Mouse (Mus musculus) midbrain, postnatal 0 days (tissue): ENCODE measurements at regions not wholly inside any gene's neighbourhood (a gene's known extent, or its start where the extent isn't known, plus 50 kb on each side); places are given as distances from the start of the nearest gene placed in this dataset.

Source experiments
- ATAC-seq: fragments of 200-750 bp; cut with Nextera tagmentation; 2 replicates; pipeline ENCODE4 v1.8.0; 2017; ENCODE audit warnings: moderate number of reproducible peaks, mild to moderate bottlenecking, moderate TSS enrichment, moderate library complexity; ENCODE audit not compliant: low FRiP score
- DNase-seq: peaks from one replicate; pipeline ENCODE4 v3.0.0-alpha.2; 2015; ENCODE audit warnings: low spot score
- H3K27ac ChIP-seq: fragments of 300-500 bp; sonication (generic); 2 replicates; pipeline ENCODE4 v1.5.1; 2014; ENCODE audit warnings: low read depth, mild to moderate bottlenecking, low read length, mixed read lengths
- H3K27me3 ChIP-seq: fragments of 300-500 bp; sonication (generic); 2 replicates; pipeline ENCODE4 v1.6.1; 2014; ENCODE audit warnings: low read length, control low read depth, mixed read lengths; ENCODE audit not compliant: insufficient read depth
- H3K36me3 ChIP-seq: fragments of 300-500 bp; sonication (generic); 2 replicates; pipeline ENCODE4 v1.6.1; 2014; ENCODE audit warnings: low read length, control low read depth, mixed read lengths; ENCODE audit not compliant: insufficient read depth
- H3K4me1 ChIP-seq: fragments of 300-500 bp; sonication (generic); 2 replicates; pipeline ENCODE4 v1.6.1; 2014; ENCODE audit warnings: mild to moderate bottlenecking, control low read depth, antibody characterized with exemption, low read length, mixed read lengths; ENCODE audit not compliant: insufficient read depth
- H3K4me2 ChIP-seq: fragments of 300-500 bp; sonication (generic); 2 replicates; pipeline ENCODE4 v1.6.1; 2014; ENCODE audit warnings: low read depth, mild to moderate bottlenecking, low read length, mixed read lengths; ENCODE audit not compliant: poor library complexity, severe bottlenecking
- H3K4me3 ChIP-seq: fragments of 300-500 bp; sonication (generic); 2 replicates; pipeline ENCODE4 v1.5.1; 2014; ENCODE audit warnings: low read depth, mild to moderate bottlenecking, low read length, moderate library complexity
- H3K9ac ChIP-seq: fragments of 300-500 bp; sonication (generic); replicated peaks from 2 replicates; pipeline ENCODE4 v1.6.1; 2014; ENCODE audit warnings: mild to moderate bottlenecking, low read length, moderate library complexity, mixed read lengths; ENCODE audit not compliant: poor library complexity, severe bottlenecking
- H3K9me3 ChIP-seq: fragments of 300-500 bp; sonication (generic); 2 replicates; pipeline ENCODE4 v1.6.1; 2016; ENCODE audit warnings: low read length, control low read depth
- CTCF ChIP-seq: IDR thresholded peaks from 2 replicates; pipeline ENCODE4 v1.5.1; 2016; ENCODE audit warnings: antibody characterized with exemption, mild to moderate bottlenecking
- WGBS: fragments of 180-500 bp; shearing (Covaris S2); extraction: QIAGEN DNeasy Blood & Tissue Kit; methylation state at CpG from one replicate; pipeline ENCODE4 v1.1.7; 2014; 5-methylcytosine and 5-hydroxymethylcytosine counted together

GRCm38 (mm10) chr8:116275014-116275413 is 229.8 kb upstream of the Dynlrb2 start:
- Histone ChIP-seq H3K9ac (no peak overlapping the region), H3K9me3 (no peaks in the 10 kb centered on the region), H3K27ac (no peak overlapping the region), H3K27me3 (no peaks in the 10 kb centered on the region), H3K4me3 (no peak overlapping the region), H3K4me2 (no peak overlapping the region), H3K36me3 (no peaks in the 10 kb centered on the region), H3K4me1 (no peaks in the 10 kb centered on the region)
- ATAC-seq (no peak), DNase-seq (no peak)
- TF ChIP-seq CTCF = no peak
- WGBS = 96% methylated on average over 4 of the region's 4 CpGs

- WGBS = 89% methylated on average over 6 of the region's 6 CpGs
- H3K9me3 ChIP-seq = no peaks in the 10 kb centered on the region
- no peaks in the 10 kb centered on the region for H3K36me3 ChIP-seq
- no peaks in the 10 kb centered on the region for H3K4me1 ChIP-seq
- DNase-seq = no peak
- no peak for TF ChIP-seq CTCF
- no peak overlapping the region for H3K4me3 ChIP-seq
- H3K4me2 ChIP-seq = no peak overlapping the region
- no peaks in the 10 kb centered on the region for H3K27me3 ChIP-seq
- no peak for ATAC-seq
- no peak overlapping the region for H3K9ac ChIP-seq
- no peak overlapping the region for H3K27ac ChIP-seq
Observed at GRCm38 (mm10) chr8:116271238-116271637, 233.5 kb upstream of the Dynlrb2 start.

DNA sequence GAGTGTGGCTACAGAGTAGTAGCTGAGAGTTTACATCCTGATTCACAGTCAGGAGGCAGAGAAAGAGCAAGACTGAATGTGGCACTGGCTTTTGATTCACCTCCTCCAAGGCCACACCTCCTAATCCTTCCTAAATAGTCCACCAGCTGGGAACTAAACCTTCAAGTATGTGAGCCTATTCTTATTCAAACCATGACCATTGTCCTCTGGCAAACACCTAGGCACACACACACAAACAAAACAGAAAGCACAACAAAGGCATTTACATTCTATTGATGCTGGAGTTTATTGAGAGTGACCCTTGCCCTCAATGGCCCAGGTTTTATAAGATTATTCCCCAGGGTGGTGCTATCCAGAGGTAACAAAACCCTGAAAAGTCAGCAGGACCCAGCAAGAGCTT is 235.4 kb upstream of the Dynlrb2 start:
- no peaks in the 10 kb centered on the region for H3K9me3 ChIP-seq
- no peak overlapping the region for H3K9ac ChIP-seq
- DNase-seq = no peak
- no peak for TF ChIP-seq CTCF
- no peak overlapping the region for H3K27ac ChIP-seq
- no peak overlapping the region for H3K4me3 ChIP-seq
- H3K27me3 ChIP-seq = no peaks in the 10 kb centered on the region
- H3K4me1 ChIP-seq = no peaks in the 10 kb centered on the region
- ATAC-seq = no peak
- H3K36me3 ChIP-seq = no peaks in the 10 kb centered on the region
- no peak overlapping the region for H3K4me2 ChIP-seq

GRCm38 (mm10) chr8:116268685-116269084 is 236.1 kb upstream of the Dynlrb2 start:
- no peak for ATAC-seq
- Histone ChIP-seq H3K9me3 (no peaks in the 10 kb centered on the region), H3K36me3 (no peaks in the 10 kb centered on the region), H3K9ac (no peak overlapping the region), H3K4me2 (no peak overlapping the region), H3K27me3 (no peaks in the 10 kb centered on the region), H3K4me1 (no peaks in the 10 kb centered on the region), H3K27ac (no peak overlapping the region), H3K4me3 (no peak overlapping the region)
- no peak for TF ChIP-seq CTCF
- WGBS = 85% methylated on average over 2 of the region's 2 CpGs
- no peak for DNase-seq

DNA sequence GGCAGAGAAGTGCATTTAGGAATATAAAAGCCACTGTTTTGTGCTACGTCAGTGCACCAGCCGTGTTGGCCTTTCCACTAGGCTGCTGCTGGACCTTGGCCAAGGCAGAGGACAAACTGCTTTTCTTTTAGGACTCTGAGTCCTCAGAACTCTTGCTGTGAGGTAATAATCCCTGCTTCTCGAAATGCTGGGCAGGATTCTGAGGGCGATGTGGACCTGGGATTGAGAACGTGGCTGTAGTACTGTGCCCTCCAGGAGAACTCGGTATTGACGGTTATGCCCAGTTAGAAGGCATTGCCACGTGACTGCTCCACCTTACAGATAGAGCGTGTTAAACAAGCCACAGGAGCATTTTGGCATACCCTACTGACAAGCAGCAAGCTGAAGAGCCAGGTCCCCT is 236.6 kb upstream of the Dynlrb2 start:
- Histone ChIP-seq H3K27ac (no peak overlapping the region), H3K27me3 (no peaks in the 10 kb centered on the region), H3K36me3 (no peaks in the 10 kb centered on the region), H3K4me3 (no peak overlapping the region), H3K4me2 (no peak overlapping the region), H3K4me1 (no peaks in the 10 kb centered on the region), H3K9ac (no peak overlapping the region), H3K9me3 (no peaks in the 10 kb centered on the region)
- ATAC-seq (no peak), DNase-seq (peak; percentile 59)
- WGBS = 52% methylated on average over 9 of the region's 9 CpGs
- no peak for TF ChIP-seq CTCF

DNA sequence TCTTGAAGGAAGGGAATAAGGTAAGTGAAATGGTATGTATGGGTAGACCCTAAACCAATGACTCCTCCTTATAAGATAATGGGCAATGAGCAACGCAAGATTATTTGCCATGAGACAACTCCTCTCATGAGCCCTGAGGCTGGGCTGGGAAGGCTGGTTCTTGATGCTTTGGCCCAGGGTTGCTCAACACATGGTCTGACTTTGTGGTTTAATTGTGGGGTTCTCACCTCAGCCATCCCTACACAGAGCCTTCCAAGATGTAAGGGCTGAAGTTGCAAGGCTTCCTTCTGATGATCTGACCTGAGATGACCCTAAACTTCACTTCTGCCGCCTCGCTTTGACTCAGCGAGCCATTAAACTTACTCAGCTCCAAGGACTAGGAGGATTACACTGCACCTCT is 237.8 kb upstream of the Dynlrb2 start:
- ATAC-seq (no peak), DNase-seq (no peak)
- H3K27ac ChIP-seq = no peak overlapping the region
- H3K4me1 ChIP-seq = no peaks in the 10 kb centered on the region
- no peak overlapping the region for H3K9ac ChIP-seq
- no peaks in the 10 kb centered on the region for H3K36me3 ChIP-seq
- H3K9me3 ChIP-seq = no peaks in the 10 kb centered on the region
- no peak overlapping the region for H3K4me2 ChIP-seq
- H3K27me3 ChIP-seq = no peaks in the 10 kb centered on the region
- 62% methylated on average over 4 of the region's 4 CpGs for WGBS
- no peak overlapping the region for H3K4me3 ChIP-seq
- no peak for TF ChIP-seq CTCF

DNA sequence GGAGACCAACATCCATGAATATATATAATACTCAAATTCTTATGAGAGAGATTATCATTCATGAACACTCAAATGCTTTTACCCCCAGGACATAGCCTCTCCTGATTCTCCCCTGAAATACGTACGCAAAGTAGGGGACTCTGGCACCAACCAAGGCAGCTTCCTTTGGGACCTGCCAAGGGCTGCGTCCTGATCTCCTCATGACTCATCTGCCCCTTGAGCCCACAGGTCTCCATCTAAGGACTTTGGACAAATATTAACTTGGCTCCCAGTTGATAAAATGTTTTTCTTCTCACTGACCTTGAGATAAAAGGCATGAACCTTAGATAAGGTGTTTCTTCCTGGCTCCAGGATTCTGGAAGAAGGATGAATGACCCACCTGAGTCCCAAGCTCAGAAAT is 239.2 kb upstream of the Dynlrb2 start:
- Histone ChIP-seq H3K36me3 (no peaks in the 10 kb centered on the region), H3K9ac (no peak overlapping the region), H3K27ac (no peak overlapping the region), H3K4me3 (no peak overlapping the region), H3K4me1 (no peaks in the 10 kb centered on the region), H3K27me3 (no peaks in the 10 kb centered on the region), H3K9me3 (no peaks in the 10 kb centered on the region), H3K4me2 (no peak overlapping the region)
- no peak for DNase-seq
- TF ChIP-seq CTCF = no peak
- 94% methylated on average over 3 of the region's 3 CpGs for WGBS
- no peak for ATAC-seq
